Mouse (Mus musculus): Measurements from ENCODE around the gene Cst3. TPM values are rescaled to one million over a fixed set of nuclear protein-coding genes. Genes with fewer than 3 reads are reported as not detected.

Gene Cst3
- total and polyA plus RNA-seq, 2 experiments from 2014 or later, result 677 to 1,077 TPM

DNA sequence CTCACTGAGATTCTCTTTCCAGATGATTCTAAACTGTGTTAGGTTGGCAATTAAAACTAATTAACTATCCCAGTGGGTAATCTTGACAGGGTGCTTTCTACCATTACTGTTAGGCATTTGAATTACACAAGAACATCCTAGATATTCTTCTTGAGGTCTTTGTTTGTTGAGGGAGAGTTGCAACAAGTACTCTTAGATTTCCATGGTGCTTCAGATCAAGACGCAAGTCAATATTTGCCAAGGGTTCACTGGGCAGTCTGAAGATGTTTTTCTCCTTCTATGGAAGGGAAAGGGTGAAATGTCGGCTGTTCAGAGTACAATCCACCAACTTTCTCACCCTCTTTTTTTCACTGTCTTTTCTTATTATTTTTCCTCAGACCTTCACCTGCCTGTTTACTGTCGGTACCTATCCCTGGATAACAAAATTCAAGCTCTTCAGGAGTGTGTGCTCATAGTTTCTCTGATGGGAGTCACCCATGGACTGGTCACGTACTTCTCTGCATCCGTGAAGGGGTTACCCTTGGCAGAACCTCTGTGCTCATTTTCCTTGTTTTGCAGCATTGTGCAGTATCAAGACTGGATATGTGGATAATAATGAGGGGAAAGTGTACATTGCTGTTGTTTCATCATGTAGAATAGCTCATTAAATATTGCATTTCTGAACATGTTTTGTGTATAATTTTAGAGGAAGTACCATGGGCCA, 37.3 kb downstream of the Cst3 start:
- ATAC-seq (ENCODE audit: low FRiP score), result no peak
- no peak for DNase-seq (ENCODE audit: low spot score)
- TF ChIP-seq CTCF (IDR thresholded peaks at IDR 0.05), result no peak
- H3K4me2 ChIP-seq (ENCODE audit: low read depth, low read length, poor library complexity, severe bottlenecking), result no peak overlapping the region
- H3K9ac ChIP-seq (replicated peaks; ENCODE audit: low read length, poor library complexity, severe bottlenecking), result no peak overlapping the region
- H3K4me1 ChIP-seq (ENCODE audit: insufficient read depth, low read length), result no peaks in the 10 kb centered on the region
- WGBS, result 86% methylated on average over 5 of the region's 5 CpGs
- no peaks in the 10 kb centered on the region for H3K9me3 ChIP-seq (ENCODE audit: low read length)
- H3K36me3 ChIP-seq (ENCODE audit: insufficient read depth, low read length), result no peaks in the 10 kb centered on the region
- no peaks in the 10 kb centered on the region for H3K27me3 ChIP-seq (ENCODE audit: insufficient read depth, low read length)
- no peak overlapping the region for H3K27ac ChIP-seq (ENCODE audit: low read depth, low read length)
- H3K4me3 ChIP-seq (ENCODE audit: low read depth, low read length), result no peak overlapping the region

DNA sequence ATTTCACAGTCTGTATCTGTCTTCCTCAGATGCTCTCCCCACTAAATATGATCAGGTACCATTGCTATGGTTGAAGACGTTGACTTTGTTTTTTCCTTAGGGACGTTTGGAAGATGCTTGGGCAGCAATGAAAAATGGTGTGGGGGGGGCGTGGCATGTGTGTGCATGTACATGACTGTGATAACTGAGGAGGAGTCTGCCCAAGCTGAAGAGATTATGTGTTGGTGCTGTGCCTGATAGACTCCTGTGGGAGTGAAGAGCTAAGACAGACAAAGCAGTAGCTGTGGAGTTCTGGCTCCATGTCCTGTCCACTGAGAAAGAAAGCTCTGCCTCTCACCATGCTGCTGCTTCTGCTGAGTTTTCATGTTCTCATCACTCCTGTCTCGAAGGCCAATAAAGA, 40.6 kb downstream of the Cst3 start, which contains the start of gene Cst9:
Cst9 (plus strand) TSS at position 236 of the 400 bp plus-strand sequence.
- TF ChIP-seq CTCF (IDR thresholded peaks at IDR 0.05), result no peak
- H3K4me2 ChIP-seq (ENCODE audit: low read depth, low read length, poor library complexity, severe bottlenecking), result no peak within 1 kb of the TSS
- H3K4me1 ChIP-seq (ENCODE audit: insufficient read depth, low read length), result no peaks in the 10 kb centered on the region
- no peaks in the 10 kb centered on the region for H3K27me3 ChIP-seq (ENCODE audit: insufficient read depth, low read length)
- no peak within 1 kb of the TSS for H3K27ac ChIP-seq (ENCODE audit: low read depth, low read length)
- DNase-seq (ENCODE audit: low spot score) (no peak), ATAC-seq (ENCODE audit: low FRiP score) (no peak)
- no peaks in the 10 kb centered on the region for H3K36me3 ChIP-seq (ENCODE audit: insufficient read depth, low read length)
- 67% methylated on average over 4 of the region's 4 CpGs for WGBS
- H3K4me3 ChIP-seq (ENCODE audit: low read depth, low read length), result no peak within 1 kb of the TSS
- H3K9ac ChIP-seq (replicated peaks; ENCODE audit: low read length, poor library complexity, severe bottlenecking), result no peak within 1 kb of the TSS
- H3K9me3 ChIP-seq (ENCODE audit: low read length), result no peaks in the 10 kb centered on the region

DNA sequence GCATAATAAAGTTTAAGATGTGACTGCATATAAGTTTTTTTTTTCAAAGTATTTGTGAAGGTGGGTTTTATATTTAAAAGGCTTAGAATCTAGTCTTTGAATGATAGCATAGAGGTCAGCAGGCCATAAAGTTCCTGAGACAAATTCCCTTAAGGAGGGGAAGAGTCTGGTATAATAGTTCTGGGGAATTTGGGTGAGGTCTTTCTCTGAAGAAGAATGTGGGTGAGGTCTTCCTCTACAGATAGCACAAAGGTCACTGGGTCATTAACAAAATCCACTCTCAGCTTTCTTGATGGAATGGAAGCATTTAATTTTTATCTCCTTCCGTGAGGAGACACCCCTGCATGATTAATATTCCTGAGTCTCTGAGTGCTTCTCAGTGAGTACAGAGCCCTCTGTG, 49.5 kb downstream of the Cst3 start:
- no peaks in the 10 kb centered on the region for H3K4me1 ChIP-seq (ENCODE audit: insufficient read depth, low read length)
- 86% methylated on average over 1 of the region's 1 CpGs for WGBS
- no peak overlapping the region for H3K9ac ChIP-seq (replicated peaks; ENCODE audit: low read length, poor library complexity, severe bottlenecking)
- no peak overlapping the region for H3K4me2 ChIP-seq (ENCODE audit: low read depth, low read length, poor library complexity, severe bottlenecking)
- H3K27ac ChIP-seq (ENCODE audit: low read depth, low read length), result no peak overlapping the region
- H3K36me3 ChIP-seq (ENCODE audit: insufficient read depth, low read length), result no peaks in the 10 kb centered on the region
- no peak for TF ChIP-seq CTCF (IDR thresholded peaks at IDR 0.05)
- no peak overlapping the region for H3K4me3 ChIP-seq (ENCODE audit: low read depth, low read length)
- no peak for DNase-seq (ENCODE audit: low spot score)
- H3K9me3 ChIP-seq (ENCODE audit: low read length), result no peaks in the 10 kb centered on the region
- no peak for ATAC-seq (ENCODE audit: low FRiP score)
- H3K27me3 ChIP-seq (ENCODE audit: insufficient read depth, low read length), result no peaks in the 10 kb centered on the region

Other genes with a start within 250 kb of the Cst3 start
- 23.8 and 24.9 TPM in 2 replicates for gene Nxt1, start 203.1 kb downstream of the Cst3 start, total RNA-seq (2014; rRNA removed)
- 22.7 and 26.0 TPM in 2 replicates for gene Nxt1, start 203.1 kb downstream of the Cst3 start, polyA plus RNA-seq (2015; fragmentation: Nextera tagmentation; extraction: Ambion mirVana)
- gene Gzf1, start 194.7 kb downstream of the Cst3 start, total RNA-seq (2014; rRNA removed), result 16.7 and 22.7 TPM in 2 replicates
- gene Gzf1, start 194.7 kb downstream of the Cst3 start, polyA plus RNA-seq (2015; fragmentation: Nextera tagmentation; extraction: Ambion mirVana), result 14.1 and 14.4 TPM in 2 replicates
- 147 and 186 TPM in 2 replicates for gene Napb, start 143.2 kb downstream of the Cst3 start, total RNA-seq (2014; rRNA removed)
- 117 and 127 TPM in 2 replicates for gene Napb, start 143.2 kb downstream of the Cst3 start, polyA plus RNA-seq (2015; fragmentation: Nextera tagmentation; extraction: Ambion mirVana)
- not detected in 2 replicates for gene Cstl1, start 125.3 kb downstream of the Cst3 start, total RNA-seq (2014; rRNA removed)
- not detected in 2 replicates for gene Cstl1, start 125.3 kb downstream of the Cst3 start, polyA plus RNA-seq (2015; fragmentation: Nextera tagmentation; extraction: Ambion mirVana)
- gene Cst11, start 104.2 kb downstream of the Cst3 start, total RNA-seq (2014; rRNA removed), result not detected in 2 replicates
- gene Cst11, start 104.2 kb downstream of the Cst3 start, polyA plus RNA-seq (2015; fragmentation: Nextera tagmentation; extraction: Ambion mirVana), result not detected in 2 replicates
- gene 8030411F24Rik, start 93.7 kb downstream of the Cst3 start, total RNA-seq (2014; rRNA removed), result not detected in 2 replicates
- gene 8030411F24Rik, start 93.7 kb downstream of the Cst3 start, polyA plus RNA-seq (2015; fragmentation: Nextera tagmentation; extraction: Ambion mirVana), result not detected in 2 replicates
- gene Cst12, start 86.3 kb downstream of the Cst3 start, total RNA-seq (2014; rRNA removed), result not detected in 2 replicates
- gene Cst12, start 86.3 kb downstream of the Cst3 start, polyA plus RNA-seq (2015; fragmentation: Nextera tagmentation; extraction: Ambion mirVana), result not detected in 2 replicates
- gene Cst8, start 76.9 kb downstream of the Cst3 start, total RNA-seq (2014; rRNA removed), result not detected in 2 replicates
- gene Cst8, start 76.9 kb downstream of the Cst3 start, polyA plus RNA-seq (2015; fragmentation: Nextera tagmentation; extraction: Ambion mirVana), result not detected in 2 replicates
- gene Cst13, start 55.6 kb downstream of the Cst3 start, total RNA-seq (2014; rRNA removed), result not detected in 2 replicates
- not detected in 2 replicates for gene Cst13, start 55.6 kb downstream of the Cst3 start, polyA plus RNA-seq (2015; fragmentation: Nextera tagmentation; extraction: Ambion mirVana)
- not detected in 2 replicates for gene Cst9, start 40.5 kb downstream of the Cst3 start, total RNA-seq (2014; rRNA removed)
- gene Cst9, start 40.5 kb downstream of the Cst3 start, polyA plus RNA-seq (2015; fragmentation: Nextera tagmentation; extraction: Ambion mirVana), result not detected in 2 replicates
- not detected in 2 replicates for gene 9230104L09Rik, start 10.7 kb downstream of the Cst3 start, total RNA-seq (2014; rRNA removed)
- not detected in 2 replicates for gene 9230104L09Rik, start 10.7 kb downstream of the Cst3 start, polyA plus RNA-seq (2015; fragmentation: Nextera tagmentation; extraction: Ambion mirVana)
- gene Gm1330, start 127.6 kb upstream of the Cst3 start, total RNA-seq (2014; rRNA removed), result not detected in 2 replicates
- not detected in 2 replicates for gene Gm1330, start 127.6 kb upstream of the Cst3 start, polyA plus RNA-seq (2015; fragmentation: Nextera tagmentation; extraction: Ambion mirVana)
- not detected in 2 replicates for gene Gm10750, start 141.5 kb upstream of the Cst3 start, total RNA-seq (2014; rRNA removed)
- gene Gm10750, start 141.5 kb upstream of the Cst3 start, polyA plus RNA-seq (2015; fragmentation: Nextera tagmentation; extraction: Ambion mirVana), result not detected in 2 replicates